Mouse (Mus musculus) heart, postnatal 0 days (tissue): ENCODE data around the gene Foxe1.

Experiments
- CTCF ChIP-seq: IDR thresholded peaks from 2 replicates; pipeline ENCODE4 v1.5.1; 2016; ENCODE audit warnings: antibody characterized with exemption, control low read depth, low read depth
- EP300 ChIP-seq: IDR thresholded peaks from 2 replicates; pipeline ENCODE4 v1.6.1; 2016; ENCODE audit warnings: antibody characterized with exemption, low read depth

DNA sequence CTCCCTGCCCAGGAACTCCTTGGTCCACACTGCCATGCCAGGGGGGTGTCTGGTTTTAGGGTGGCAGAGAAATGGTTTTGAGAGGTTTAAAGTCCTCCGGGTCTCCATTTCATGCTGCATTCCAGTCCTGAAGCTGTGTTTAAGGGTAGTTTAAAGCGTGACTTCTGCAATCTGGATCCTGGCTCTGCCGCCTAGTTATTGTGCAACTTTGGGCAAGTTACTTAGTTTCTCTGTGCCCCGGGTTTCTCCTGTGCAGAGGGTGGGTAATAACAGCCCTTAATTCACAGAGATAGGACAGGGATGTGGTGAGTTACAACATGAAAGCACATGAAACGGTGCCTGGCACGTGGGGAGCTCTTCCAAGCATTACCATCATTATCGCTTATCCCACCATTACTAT, 35.5 kb upstream of the Foxe1 start:
- TF ChIP-seq CTCF (no peak), EP300 (no peak)
